Mouse (Mus musculus) lung, embryonic 14.5 days (tissue): ENCODE data around the gene Ctrl. TPM values are rescaled to one million over a fixed set of nuclear protein-coding genes. Genes with fewer than 3 reads are reported as not detected.

Source experiments
- ATAC-seq: fragments of 200-750 bp; cut with Nextera tagmentation; 2 replicates; pipeline ENCODE4 v1.8.0; 2017; ENCODE audit warnings: mild to moderate bottlenecking, moderate TSS enrichment, moderate library complexity; ENCODE audit not compliant: insufficient read depth
- DNase-seq: peaks from one replicate; pipeline ENCODE4 v3.0.0-alpha.2; 2015
- H3K27ac ChIP-seq: fragments of 300-500 bp; sonication (generic); 2 replicates; pipeline ENCODE4 v1.5.1; 2014; ENCODE audit warnings: low read depth, mild to moderate bottlenecking, moderate library complexity
- H3K27me3 ChIP-seq: fragments of 300-500 bp; sonication (generic); 2 replicates; pipeline ENCODE4 v1.6.1; 2014; ENCODE audit warnings: low read length, control low read depth; ENCODE audit not compliant: insufficient read depth
- H3K36me3 ChIP-seq: fragments of 300-500 bp; sonication (generic); 2 replicates; pipeline ENCODE4 v1.6.1; 2014; ENCODE audit warnings: control low read depth; ENCODE audit not compliant: insufficient read depth
- H3K4me1 ChIP-seq: fragments of 300-500 bp; sonication (generic); 2 replicates; pipeline ENCODE4 v1.6.1; 2014; ENCODE audit warnings: antibody characterized with exemption, control low read depth; ENCODE audit not compliant: insufficient read depth
- H3K4me2 ChIP-seq: fragments of 300-500 bp; sonication (generic); 2 replicates; pipeline ENCODE4 v1.6.1; 2014; ENCODE audit warnings: mild to moderate bottlenecking
- H3K4me3 ChIP-seq: fragments of 300-500 bp; sonication (generic); 2 replicates; pipeline ENCODE4 v1.5.1; 2014; ENCODE audit warnings: low read depth, low read length
- H3K9ac ChIP-seq: fragments of 300-500 bp; sonication (generic); 2 replicates; pipeline ENCODE4 v1.6.1; 2014
- H3K9me3 ChIP-seq: fragments of 300-500 bp; sonication (generic); 2 replicates; pipeline ENCODE4 v1.6.1; 2016; ENCODE audit warnings: low read depth, low read length, control low read depth
- CTCF ChIP-seq: IDR thresholded peaks from 2 replicates; pipeline ENCODE4 v1.5.1; 2016; ENCODE audit warnings: antibody characterized with exemption, low read depth
- whole genome bisulfite sequencing: fragments of 180-500 bp; shearing (Covaris S2); extraction: QIAGEN DNeasy Blood & Tissue Kit; methylation state at CpG from one replicate; pipeline ENCODE4 v1.1.7; 2014; 5-methylcytosine and 5-hydroxymethylcytosine counted together
- polyA plus RNA-seq: library from polyadenylated mRNA; unstranded; fragments of >200 nt; fragmentation: Nextera tagmentation; extraction: Ambion mirVana; gene quantifications from 2 replicates; pipeline ENCODE4 v1.2.1, GENCODE M21; 2014

Ctrl gene
- polyA plus RNA-seq, 1 experiment from 2014 or later: 0.68 TPM

DNA sequence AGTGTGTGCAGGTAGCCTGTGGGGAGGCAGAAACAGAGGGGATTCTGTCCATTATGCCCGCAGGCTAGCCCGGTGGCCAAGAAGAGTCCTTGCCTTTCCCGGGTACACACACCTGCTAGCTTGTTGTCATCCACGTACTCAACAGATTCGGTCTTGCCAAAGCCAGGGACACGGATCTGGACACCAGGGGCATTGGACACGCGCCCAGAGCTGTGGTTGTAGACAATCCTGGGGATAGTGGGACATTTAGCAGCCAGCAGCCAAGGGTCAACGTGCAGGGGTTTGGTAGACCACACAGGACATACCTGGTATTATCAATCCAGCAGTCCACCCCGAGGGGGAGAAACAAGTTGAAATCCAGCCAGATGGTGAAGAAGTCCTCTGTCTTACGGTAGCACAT, 8.4 kb upstream of the Ctrl start:
- no peak overlapping the region for H3K9ac ChIP-seq
- no peak for DNase-seq
- H3K4me3 ChIP-seq: no peak overlapping the region
- WGBS: 90% methylated on average over 11 of the region's 11 CpGs
- no peak for TF ChIP-seq CTCF
- H3K4me1 ChIP-seq: no peaks in the 10 kb centered on the region
- no peaks in the 10 kb centered on the region for H3K27me3 ChIP-seq
- peaks cover 57% of the 10 kb centered on the region for H3K36me3 ChIP-seq
- H3K4me2 ChIP-seq: no peak overlapping the region
- H3K27ac ChIP-seq: no peak overlapping the region
- ATAC-seq: no peak
- H3K9me3 ChIP-seq: no peaks in the 10 kb centered on the region

GRCm38 (mm10) chr8:105938306-105938669, 4.6 kb upstream of the Ctrl start, which contains the start of gene Psmb10:
Gene Psmb10, minus strand, starts transcription at chr8:105938444.
- ATAC-seq: no peak
- DNase-seq: peak; percentile 47
- peak within 1 kb of the TSS; percentile 70 for H3K4me3 ChIP-seq
- H3K9ac ChIP-seq: peak within 1 kb of the TSS; percentile 75
- no peaks in the 10 kb centered on the region for H3K27me3 ChIP-seq
- TF ChIP-seq CTCF: no peak
- 8% methylated on average over 4 of the region's 4 CpGs for WGBS
- H3K4me1 ChIP-seq: peaks cover 5% of the 10 kb centered on the region; the same call in 1 of the 2 replicates
- H3K9me3 ChIP-seq: no peaks in the 10 kb centered on the region
- peak within 1 kb of the TSS; percentile 96 for H3K4me2 ChIP-seq
- peaks cover 19% of the 10 kb centered on the region for H3K36me3 ChIP-seq
- peak within 1 kb of the TSS; percentile 69 for H3K27ac ChIP-seq

DNA sequence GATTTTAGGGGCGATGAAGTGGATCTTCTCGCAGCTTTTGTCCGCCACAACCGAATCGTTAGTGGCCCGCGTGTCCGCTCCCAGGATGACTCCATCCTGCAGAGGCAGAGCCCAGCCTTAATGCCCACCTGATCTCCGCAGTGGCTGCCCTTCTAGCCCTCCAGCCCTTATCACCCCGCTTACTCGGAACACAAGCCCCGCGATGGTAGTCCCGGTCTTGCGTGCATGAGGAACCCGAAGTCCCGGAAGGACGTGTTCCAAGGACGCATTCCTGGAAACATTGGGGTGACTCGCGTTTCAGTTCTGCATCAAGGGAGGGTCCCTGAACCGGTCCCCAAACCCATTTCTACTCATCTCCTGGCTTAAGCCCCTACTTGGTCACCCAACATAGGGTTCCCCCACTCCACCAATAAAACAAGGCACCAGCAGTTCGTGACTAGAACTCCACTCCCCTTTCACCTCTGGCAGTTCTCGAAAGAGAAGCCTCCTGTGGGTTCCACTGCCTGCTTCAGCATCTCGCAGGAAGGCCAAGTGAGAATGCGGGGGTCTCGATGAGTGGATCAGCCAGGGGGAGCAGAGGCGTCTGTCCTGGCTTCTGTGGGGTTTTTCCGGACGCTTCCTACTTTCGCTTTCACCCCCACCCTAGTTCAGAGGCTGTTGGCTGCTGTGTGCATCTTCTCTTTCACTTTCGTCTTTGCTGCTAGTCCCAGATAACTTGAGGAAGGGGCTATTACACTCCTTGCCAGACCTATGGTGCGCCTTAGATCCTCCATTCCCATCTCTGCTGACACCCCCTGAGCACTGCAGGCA, 4.0 kb upstream of the Ctrl start:
- TF ChIP-seq CTCF: no peak
- DNase-seq (peak; percentile 55), ATAC-seq (peak; percentile 42)
- peak overlapping the region; percentile 70 for H3K4me3 ChIP-seq
- peak overlapping the region; percentile 75 for H3K9ac ChIP-seq
- H3K27ac ChIP-seq: peak overlapping the region; percentile 69
- peaks cover 14% of the 10 kb centered on the region for H3K36me3 ChIP-seq
- H3K4me2 ChIP-seq: peak overlapping the region; percentile 96
- H3K4me1 ChIP-seq: peaks cover 5% of the 10 kb centered on the region; the same call in 1 of the 2 replicates
- H3K27me3 ChIP-seq: no peaks in the 10 kb centered on the region
- WGBS: 2% methylated on average over 33 of the region's 33 CpGs
- no peaks in the 10 kb centered on the region for H3K9me3 ChIP-seq

GRCm38 (mm10) chr8:105936866-105937475, 3.3 kb upstream of the Ctrl start:
- Histone ChIP-seq H3K4me2 (peak overlapping the region; percentile 96), H3K27me3 (no peaks in the 10 kb centered on the region), H3K9ac (peak overlapping the region; percentile 75), H3K27ac (peak overlapping the region; percentile 69), H3K36me3 (peaks cover 12% of the 10 kb centered on the region; the same call in 1 of the 2 replicates), H3K4me3 (peak overlapping the region; percentile 70), H3K4me1 (peaks cover 5% of the 10 kb centered on the region; the same call in 1 of the 2 replicates), H3K9me3 (no peaks in the 10 kb centered on the region)
- WGBS: under 1% methylated on average over 30 of the region's 30 CpGs
- peak; percentile 94 for DNase-seq
- ATAC-seq: peak; percentile 86
- TF ChIP-seq CTCF: no peak

DNA sequence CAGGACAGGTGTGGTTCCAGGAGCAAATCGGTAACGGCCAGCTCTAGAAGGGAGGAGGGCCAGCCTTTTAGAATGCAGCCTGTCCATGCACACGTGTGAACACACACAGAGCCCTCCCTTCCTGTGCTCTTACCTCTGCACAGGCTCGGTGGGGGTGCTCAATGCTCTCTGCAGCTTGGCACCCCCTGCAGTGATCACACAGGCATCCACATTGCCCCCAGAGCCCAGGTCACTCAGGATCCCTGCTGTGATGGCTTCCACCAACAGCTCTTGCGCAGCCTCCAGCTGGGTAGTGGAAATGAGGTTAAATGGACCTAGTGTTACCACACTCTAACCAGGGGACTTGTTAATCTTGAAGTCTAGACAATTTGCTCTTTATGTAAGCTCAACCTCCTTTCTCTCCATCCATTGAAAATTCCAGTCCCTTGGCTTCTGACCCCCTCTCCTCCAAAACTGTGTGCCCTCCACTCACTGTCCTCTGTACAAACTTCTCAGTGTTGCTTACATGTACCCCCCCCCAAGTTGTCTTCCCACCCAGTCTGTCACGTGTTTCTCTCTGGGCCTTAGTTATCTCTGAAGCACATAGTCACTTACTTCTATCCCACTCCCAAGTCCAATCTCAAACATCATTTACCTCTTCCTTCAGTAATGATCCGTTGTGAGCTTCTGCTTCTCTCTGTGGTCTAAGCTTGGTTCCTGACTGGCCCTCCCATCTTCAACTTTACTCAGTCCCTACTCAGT, 2.4 kb upstream of the Ctrl start:
- no peak for ATAC-seq
- H3K4me2 ChIP-seq: peak overlapping the region; percentile 96
- H3K27ac ChIP-seq: peak overlapping the region; percentile 27; the same call in 1 of the 2 replicates

DNA sequence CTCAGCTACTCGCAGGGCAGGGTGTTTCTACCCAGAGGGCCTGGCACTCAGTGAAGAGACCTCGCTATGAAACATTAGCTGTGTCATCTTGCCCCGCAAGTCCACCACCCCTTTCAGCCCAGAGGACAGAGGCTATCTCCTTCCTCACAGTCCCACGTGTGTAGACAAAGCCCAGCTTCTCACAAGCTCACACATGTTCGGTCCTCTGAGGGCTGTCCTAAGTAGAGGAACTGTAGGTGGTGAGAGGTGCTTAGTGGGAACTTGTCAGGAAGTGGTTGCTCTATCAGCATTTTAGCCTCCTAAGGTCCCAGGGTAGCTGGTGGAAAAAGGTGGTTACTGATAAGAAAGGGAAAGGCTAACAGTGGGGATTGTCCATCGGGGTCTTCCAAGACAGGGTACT, 1.4 kb upstream of the Ctrl start:
- WGBS: 64% methylated on average over 6 of the region's 6 CpGs
- H3K4me1 ChIP-seq: peaks cover 5% of the 10 kb centered on the region; the same call in 1 of the 2 replicates

More for the DNA sequence above, 2.4 kb upstream of the Ctrl start:
- 23% methylated on average over 7 of the region's 7 CpGs for WGBS
- peak overlapping the region; percentile 70 for H3K4me3 ChIP-seq
- peaks cover 19% of the 10 kb centered on the region; the same call in 1 of the 2 replicates for H3K36me3 ChIP-seq
- no peak for TF ChIP-seq CTCF
- no peaks in the 10 kb centered on the region for H3K27me3 ChIP-seq
- H3K9ac ChIP-seq: peak overlapping the region; percentile 75
- no peaks in the 10 kb centered on the region for H3K9me3 ChIP-seq
- peaks cover 5% of the 10 kb centered on the region; the same call in 1 of the 2 replicates for H3K4me1 ChIP-seq
- no peak for DNase-seq

More for the DNA sequence above, 1.4 kb upstream of the Ctrl start:
- no peak for DNase-seq
- no peak overlapping the region for H3K4me3 ChIP-seq
- no peak for TF ChIP-seq CTCF
- no peak overlapping the region for H3K4me2 ChIP-seq
- H3K27me3 ChIP-seq: no peaks in the 10 kb centered on the region
- no peak for ATAC-seq
- H3K9ac ChIP-seq: no peak overlapping the region
- H3K27ac ChIP-seq: no peak overlapping the region
- no peaks in the 10 kb centered on the region for H3K9me3 ChIP-seq
- H3K36me3 ChIP-seq: peaks cover 26% of the 10 kb centered on the region
